Mouse (Mus musculus): ENCODE measurements around the gene Ctsg. TPM values are rescaled to one million over a fixed set of nuclear protein-coding genes. Genes with fewer than 3 reads are reported as not detected.
"Not testable (repeated sequence)": the region's sequence is repeated elsewhere in the genome, so short reads cannot be mapped to it uniquely, and the experiment has no call there.

Gene Ctsg
- polyA plus RNA-seq, 1 experiment from 2014 or later: 3.2 TPM

- Histone ChIP-seq H3K27me3 (replicated peaks) (no peaks in the 10 kb centered on the region), H3K4me3 (replicated peaks) (no peak overlapping the region), H3K9ac (no peak overlapping the region), H3K9me3 (no peaks in the 10 kb centered on the region), H3K4me2 (no peak overlapping the region), H3K27ac (no peak overlapping the region), H3K4me1 (no peaks in the 10 kb centered on the region), H3K36me3 (no peaks in the 10 kb centered on the region)
- ATAC-seq (ENCODE audit: insufficient read depth, low FRiP score, low read depth): no peak
- WGBS: 65% methylated on average over 2 of the region's 2 CpGs
Measured at GRCm38 (mm10) chr14:56093353-56093752, 9.0 kb downstream of the Ctsg start.

- Histone ChIP-seq H3K9ac (no peak overlapping the region), H3K9me3 (no peaks in the 10 kb centered on the region), H3K4me1 (no peaks in the 10 kb centered on the region), H3K4me2 (no peak overlapping the region), H3K27me3 (replicated peaks) (no peaks in the 10 kb centered on the region), H3K36me3 (no peaks in the 10 kb centered on the region), H3K4me3 (replicated peaks) (no peak overlapping the region), H3K27ac (no peak overlapping the region)
- 67% methylated on average over 3 of the region's 3 CpGs for WGBS
- ATAC-seq (ENCODE audit: insufficient read depth, low FRiP score, low read depth): no peak
Measured at GRCm38 (mm10) chr14:56086711-56087110, 15.7 kb downstream of the Ctsg start.

GRCm38 (mm10) chr14:56085167-56085566, 17.2 kb downstream of the Ctsg start, which contains the start of gene Mcpt8:
Gene Mcpt8 (minus strand): TSS chr14:56085273.
- no peak within 1 kb of the TSS for H3K27ac ChIP-seq
- H3K9ac ChIP-seq: no peak within 1 kb of the TSS
- H3K4me1 ChIP-seq: no peaks in the 10 kb centered on the region
- H3K36me3 ChIP-seq: no peaks in the 10 kb centered on the region
- H3K27me3 ChIP-seq (replicated peaks): no peaks in the 10 kb centered on the region
- ATAC-seq (ENCODE audit: insufficient read depth, low FRiP score, low read depth): no peak
- no peak within 1 kb of the TSS for H3K4me2 ChIP-seq
- H3K4me3 ChIP-seq (replicated peaks): no peak within 1 kb of the TSS
- no peaks in the 10 kb centered on the region for H3K9me3 ChIP-seq
- 84% methylated on average over 2 of the region's 2 CpGs for WGBS

GRCm38 (mm10) chr14:56082016-56082415, 20.4 kb downstream of the Ctsg start:
- H3K4me2 ChIP-seq: no peak overlapping the region
- H3K27me3 ChIP-seq (replicated peaks): no peaks in the 10 kb centered on the region
- H3K4me1 ChIP-seq: no peaks in the 10 kb centered on the region
- H3K9ac ChIP-seq: no peak overlapping the region
- no peak overlapping the region for H3K4me3 ChIP-seq (replicated peaks)
- H3K27ac ChIP-seq: no peak overlapping the region
- no peaks in the 10 kb centered on the region for H3K9me3 ChIP-seq
- no peak for ATAC-seq (ENCODE audit: insufficient read depth, low FRiP score, low read depth)
- H3K36me3 ChIP-seq: no peaks in the 10 kb centered on the region
- 89% methylated on average over 4 of the region's 4 CpGs for WGBS

- WGBS: 59% methylated on average over 3 of the region's 3 CpGs
- not testable (repeated sequence) for H3K4me2 ChIP-seq; H3K9ac ChIP-seq; H3K9me3 ChIP-seq; H3K36me3 ChIP-seq; H3K27me3 ChIP-seq (replicated peaks); ATAC-seq (ENCODE audit: insufficient read depth, low FRiP score, low read depth); H3K27ac ChIP-seq; H3K4me3 ChIP-seq (replicated peaks); H3K4me1 ChIP-seq
Measured at GRCm38 (mm10) chr14:56062213-56062612, 40.2 kb downstream of the Ctsg start, which contains the start of gene Mcpt4. Gene Mcpt4 (minus strand): TSS chr14:56062313.

GRCm38 (mm10) chr14:56057722-56058121, 44.7 kb downstream of the Ctsg start:
- Histone ChIP-seq H3K4me2 (no peak overlapping the region), H3K27ac (no peak overlapping the region), H3K36me3 (no peaks in the 10 kb centered on the region), H3K4me1 (no peaks in the 10 kb centered on the region), H3K27me3 (replicated peaks) (no peaks in the 10 kb centered on the region), H3K9me3 (no peaks in the 10 kb centered on the region), H3K9ac (no peak overlapping the region), H3K4me3 (replicated peaks) (no peak overlapping the region)
- WGBS: 64% methylated on average over 4 of the region's 4 CpGs
- ATAC-seq (ENCODE audit: insufficient read depth, low FRiP score, low read depth): no peak

- H3K4me1 ChIP-seq: no peaks in the 10 kb centered on the region
- H3K27me3 ChIP-seq (replicated peaks): no peaks in the 10 kb centered on the region
- no peaks in the 10 kb centered on the region for H3K9me3 ChIP-seq
- no peak overlapping the region for H3K27ac ChIP-seq
- WGBS: 78% methylated on average over 3 of the region's 3 CpGs
- no peak overlapping the region for H3K4me3 ChIP-seq (replicated peaks)
- no peak overlapping the region for H3K9ac ChIP-seq
- no peak for ATAC-seq (ENCODE audit: insufficient read depth, low FRiP score, low read depth)
- no peaks in the 10 kb centered on the region for H3K36me3 ChIP-seq
- no peak overlapping the region for H3K4me2 ChIP-seq
Measured at GRCm38 (mm10) chr14:56055408-56055807, 47.0 kb downstream of the Ctsg start.

Small RNA genes within 50 kb of the gene (microRNA-seq; reads per million reads assigned to microRNA genes)
- not detected for gene Mir6949

Other genes with a start within 250 kb of the Ctsg start
- 15.4 and 18.5 TPM in 2 replicates for gene Nynrin, start 248.6 kb downstream of the Ctsg start, polyA plus RNA-seq (2015; fragmentation: Nextera tagmentation; extraction: Ambion mirVana)
- gene Cbln3, start 218.2 kb downstream of the Ctsg start, polyA plus RNA-seq (2015; fragmentation: Nextera tagmentation; extraction: Ambion mirVana): 0.42 and 0.46 TPM in 2 replicates
- 16.5 and 18.1 TPM in 2 replicates for gene Khnyn, start 217.6 kb downstream of the Ctsg start, polyA plus RNA-seq (2015; fragmentation: Nextera tagmentation; extraction: Ambion mirVana)
- gene Sdr39u1, start 202.3 kb downstream of the Ctsg start, polyA plus RNA-seq (2015; fragmentation: Nextera tagmentation; extraction: Ambion mirVana): 56.0 and 65.7 TPM in 2 replicates
- 23.0 and 27.4 TPM in 2 replicates for gene Cma1, start 157.9 kb downstream of the Ctsg start, polyA plus RNA-seq (2015; fragmentation: Nextera tagmentation; extraction: Ambion mirVana)
- gene Cma2, start 151.6 kb downstream of the Ctsg start, polyA plus RNA-seq (2015; fragmentation: Nextera tagmentation; extraction: Ambion mirVana): not detected in 2 replicates
- gene Mcpt1, start 84.6 kb downstream of the Ctsg start, polyA plus RNA-seq (2015; fragmentation: Nextera tagmentation; extraction: Ambion mirVana): 0.48 and 0.57 TPM in 2 replicates
- gene Mcpt9, start 72.1 kb downstream of the Ctsg start, polyA plus RNA-seq (2015; fragmentation: Nextera tagmentation; extraction: Ambion mirVana): not detected in 2 replicates
- gene Mcpt2, start 60.5 kb downstream of the Ctsg start, polyA plus RNA-seq (2015; fragmentation: Nextera tagmentation; extraction: Ambion mirVana): 0.37 and 0.49 TPM in 2 replicates
- 1.4 TPM in 2 replicates for gene Mcpt4, start 40.3 kb downstream of the Ctsg start, polyA plus RNA-seq (2015; fragmentation: Nextera tagmentation; extraction: Ambion mirVana)
- 4.2 and 4.4 TPM in 2 replicates for gene Mcpt8, start 17.3 kb downstream of the Ctsg start, polyA plus RNA-seq (2015; fragmentation: Nextera tagmentation; extraction: Ambion mirVana)
- not detected in 2 replicates for gene Gzme, start 18.1 kb upstream of the Ctsg start, polyA plus RNA-seq (2015; fragmentation: Nextera tagmentation; extraction: Ambion mirVana)
- not detected in 2 replicates for gene Gzmd, start 30.0 kb upstream of the Ctsg start, polyA plus RNA-seq (2015; fragmentation: Nextera tagmentation; extraction: Ambion mirVana)
- gene Gzmg, start 57.0 kb upstream of the Ctsg start, polyA plus RNA-seq (2015; fragmentation: Nextera tagmentation; extraction: Ambion mirVana): not detected in 2 replicates
- not detected in 2 replicates for gene Gzmn, start 72.0 kb upstream of the Ctsg start, polyA plus RNA-seq (2015; fragmentation: Nextera tagmentation; extraction: Ambion mirVana)
- gene Gzmf, start 108.8 kb upstream of the Ctsg start, polyA plus RNA-seq (2015; fragmentation: Nextera tagmentation; extraction: Ambion mirVana): not detected in 2 replicates
- gene Gzmc, start 132.1 kb upstream of the Ctsg start, polyA plus RNA-seq (2015; fragmentation: Nextera tagmentation; extraction: Ambion mirVana): not detected in 2 replicates
- gene Gzmb, start 159.7 kb upstream of the Ctsg start, polyA plus RNA-seq (2015; fragmentation: Nextera tagmentation; extraction: Ambion mirVana): 1.0 and 1.7 TPM in 2 replicates